Mouse (Mus musculus): ENCODE data around the gene Sugp2. TPM values are rescaled to one million over a fixed set of nuclear protein-coding genes. Genes with fewer than 3 reads are reported as not detected.

Sugp2 gene
- total RNA-seq, 1 experiment, result 45.5 TPM

GRCm38 (mm10) chr8:70327512-70327911, 93.5 kb downstream of the Sugp2 start:
- in situ Hi-C loops (cut with MboI; ENCODE audit: low sequenced_read_pairs in 2 of 2, unreplicated experiment in 2 of 2), result no loop called here
- DNase-seq (ENCODE audit: low read depth, low spot score), result no peak
- Histone ChIP-seq H3K36me3 (ENCODE audit: control insufficient read depth, insufficient read depth, low read length, poor library complexity, severe bottlenecking) (peaks cover 15% of the 10 kb centered on the region), H3K9ac (ENCODE audit: insufficient read depth, low read depth, low read length, poor library complexity, severe bottlenecking) (no peak overlapping the region), H3K9me3 (ENCODE audit: control insufficient read depth, insufficient read depth, low read depth, low read length) (no peaks in the 10 kb centered on the region), H3K4me1 (ENCODE audit: control insufficient read depth in 2 of 2, insufficient read depth in 2 of 2, low read length in 2 of 2, poor library complexity in 1 of 2) (peaks cover 2 to 14% of the 10 kb centered on the region in 2 experiments; a peak in 2 of 4 replicates), H3K4me3 (ENCODE audit: insufficient read depth in 1 of 2, low read depth in 1 of 2, low read length in 2 of 2, poor library complexity in 1 of 2, severe bottlenecking in 1 of 2) (no peak overlapping the region), H3K27ac (ENCODE audit: insufficient read depth, low read depth, low read length, poor library complexity, severe bottlenecking) (no peak overlapping the region)
- TF ChIP-seq ZNF384 (IDR thresholded peaks at IDR 0.05; ENCODE audit: low read depth, low read length) (no peak), MAFK (IDR thresholded peaks at IDR 0.05; ENCODE audit: insufficient read depth, low read depth, low read length) (no peak), CHD2 (IDR thresholded peaks at IDR 0.05; ENCODE audit: low read depth, low read length) (no peak), ZC3H11A (IDR thresholded peaks at IDR 0.05; ENCODE audit: borderline replicate concordance, low read depth, low read length) (no peak), HCFC1 (IDR thresholded peaks at IDR 0.05; ENCODE audit: borderline replicate concordance, insufficient read depth, low read length) (no peak)

GRCm38 (mm10) chr8:70329124-70329834, 95.3 kb downstream of the Sugp2 start, which contains the start of gene Gdf1:
Gene Gdf1, plus strand, starts transcription at chr8:70329817.
- no peak for TF ChIP-seq HCFC1 (IDR thresholded peaks at IDR 0.05; ENCODE audit: borderline replicate concordance, insufficient read depth, low read length)
- TF ChIP-seq ZNF384 (IDR thresholded peaks at IDR 0.05; ENCODE audit: low read depth, low read length), result no peak
- TF ChIP-seq ZC3H11A (IDR thresholded peaks at IDR 0.05; ENCODE audit: borderline replicate concordance, low read depth, low read length), result no peak
- no peak for TF ChIP-seq CHD2 (IDR thresholded peaks at IDR 0.05; ENCODE audit: low read depth, low read length)
- no peak for TF ChIP-seq MAFK (IDR thresholded peaks at IDR 0.05; ENCODE audit: insufficient read depth, low read depth, low read length)
- DNase-seq (ENCODE audit: low read depth, low spot score), result peak; percentile 60
- peaks cover 2 to 14% of the 10 kb centered on the region in 2 experiments; a peak in 2 of 4 replicates for H3K4me1 ChIP-seq (ENCODE audit: control insufficient read depth in 2 of 2, insufficient read depth in 2 of 2, low read length in 2 of 2, poor library complexity in 1 of 2)
- peak within 1 kb of the TSS; percentile 15 for H3K9ac ChIP-seq (ENCODE audit: insufficient read depth, low read depth, low read length, poor library complexity, severe bottlenecking)
- in situ Hi-C loops (cut with MboI; ENCODE audit: low sequenced_read_pairs in 2 of 2, unreplicated experiment in 2 of 2), result no loop called here
- H3K9me3 ChIP-seq (ENCODE audit: control insufficient read depth, insufficient read depth, low read depth, low read length), result no peaks in the 10 kb centered on the region
- H3K4me3 ChIP-seq (ENCODE audit: insufficient read depth in 1 of 2, low read depth in 1 of 2, low read length in 2 of 2, poor library complexity in 1 of 2, severe bottlenecking in 1 of 2), result peak within 1 kb of the TSS; percentile 37 to 39; a peak in 3 of 4 replicates
- peaks cover 29% of the 10 kb centered on the region for H3K36me3 ChIP-seq (ENCODE audit: control insufficient read depth, insufficient read depth, low read length, poor library complexity, severe bottlenecking)
- no peak within 1 kb of the TSS for H3K27ac ChIP-seq (ENCODE audit: insufficient read depth, low read depth, low read length, poor library complexity, severe bottlenecking)

Other genes starting within 250 kb of the Sugp2 start
- gene Gatad2a, start 237.8 kb upstream of the Sugp2 start, total RNA-seq (2012; rRNA removed), result 139 and 148 TPM in 2 replicates
- 82.4 and 124 TPM in 2 replicates for gene Mau2, start 191.5 kb upstream of the Sugp2 start, total RNA-seq (2012; rRNA removed)
- gene Sugp1, start 191.4 kb upstream of the Sugp2 start, total RNA-seq (2012; rRNA removed), result 38.5 and 38.8 TPM in 2 replicates
- gene Tm6sf2, start 161.3 kb upstream of the Sugp2 start, total RNA-seq (2012; rRNA removed), result 2.0 and 2.5 TPM in 2 replicates
- gene Hapln4, start 150.8 kb upstream of the Sugp2 start, total RNA-seq (2012; rRNA removed), result 2.2 and 4.8 TPM in 2 replicates
- gene Ncan, start 113.4 kb upstream of the Sugp2 start, total RNA-seq (2012; rRNA removed), result 4.3 and 9.2 TPM in 2 replicates
- gene Nr2c2ap, start 102.9 kb upstream of the Sugp2 start, total RNA-seq (2012; rRNA removed), result 9.6 and 10.4 TPM in 2 replicates
- gene Rfxank, start 95.1 kb upstream of the Sugp2 start, total RNA-seq (2012; rRNA removed), result 10.4 and 11.2 TPM in 2 replicates
- gene Borcs8, start 94.7 kb upstream of the Sugp2 start, total RNA-seq (2012; rRNA removed), result 30.0 and 31.2 TPM in 2 replicates
- 3.6 and 5.4 TPM in 2 replicates for gene Mef2b, start 94.5 kb upstream of the Sugp2 start, total RNA-seq (2012; rRNA removed)
- gene Tmem161a, start 61.9 kb upstream of the Sugp2 start, total RNA-seq (2012; rRNA removed), result 73.9 and 116 TPM in 2 replicates
- 5.8 and 7.5 TPM in 2 replicates for gene Slc25a42, start 21.9 kb upstream of the Sugp2 start, total RNA-seq (2012; rRNA removed)
- gene Armc6, start 240 bp downstream of the Sugp2 start, total RNA-seq (2012; rRNA removed), result 58.9 and 61.8 TPM in 2 replicates
- 34.4 and 39.0 TPM in 2 replicates for gene Homer3, start 48.6 kb downstream of the Sugp2 start, total RNA-seq (2012; rRNA removed)
- 71.0 and 73.3 TPM in 2 replicates for gene Ddx49, start 68.3 kb downstream of the Sugp2 start, total RNA-seq (2012; rRNA removed)
- gene Cope, start 68.3 kb downstream of the Sugp2 start, total RNA-seq (2012; rRNA removed), result 101 and 112 TPM in 2 replicates
- 1.9 and 4.7 TPM in 2 replicates for gene Cers1, start 81.5 kb downstream of the Sugp2 start, total RNA-seq (2012; rRNA removed)
- gene Gdf1, start 95.6 kb downstream of the Sugp2 start, total RNA-seq (2012; rRNA removed), result 7.5 and 24.5 TPM in 2 replicates
- gene Upf1, start 119.1 kb downstream of the Sugp2 start, total RNA-seq (2012; rRNA removed), result 54.7 and 57.6 TPM in 2 replicates
- gene Comp, start 139.3 kb downstream of the Sugp2 start, total RNA-seq (2012; rRNA removed), result 1.2 and 1.4 TPM in 2 replicates
- gene Crtc1, start 205.4 kb downstream of the Sugp2 start, total RNA-seq (2012; rRNA removed), result 3.3 and 4.9 TPM in 2 replicates
- gene Klhl26, start 242.7 kb downstream of the Sugp2 start, total RNA-seq (2012; rRNA removed), result 21.4 and 22.8 TPM in 2 replicates